Mouse (Mus musculus) embryo, embryonic 10.5 days (tissue): ENCODE results near the gene Ahnak.
"Not testable (repeated sequence)": the region's sequence is repeated elsewhere in the genome, so short reads cannot be mapped to it uniquely, and the experiment has no call there.

Experiments
- DNase-seq: peaks from one replicate; pipeline ENCODE4 v3.0.0-alpha.2; 2015; ENCODE audit warnings: low spot score

The Ahnak gene

DNA sequence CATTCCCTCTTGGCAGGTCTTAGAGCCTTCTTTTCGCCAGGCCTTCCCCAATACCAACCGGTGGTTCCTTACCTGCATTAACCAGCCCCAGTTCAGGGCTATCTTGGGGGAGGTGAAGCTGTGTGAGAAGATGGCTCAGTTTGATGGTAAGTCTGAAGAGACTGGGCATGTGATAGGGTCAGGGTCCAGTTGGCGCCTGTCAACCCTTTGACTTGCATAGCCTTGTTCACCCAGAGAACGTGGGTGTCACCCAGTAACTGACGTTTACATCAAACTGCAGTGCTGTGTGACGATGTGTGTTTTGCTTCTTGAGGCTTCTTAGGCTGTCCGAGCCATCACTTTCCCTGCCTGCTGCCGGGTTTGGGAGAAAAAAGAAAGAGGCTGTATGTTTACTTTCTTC, 16.6 kb upstream of the Ahnak start:
- not testable (repeated sequence) for DNase-seq

DNA sequence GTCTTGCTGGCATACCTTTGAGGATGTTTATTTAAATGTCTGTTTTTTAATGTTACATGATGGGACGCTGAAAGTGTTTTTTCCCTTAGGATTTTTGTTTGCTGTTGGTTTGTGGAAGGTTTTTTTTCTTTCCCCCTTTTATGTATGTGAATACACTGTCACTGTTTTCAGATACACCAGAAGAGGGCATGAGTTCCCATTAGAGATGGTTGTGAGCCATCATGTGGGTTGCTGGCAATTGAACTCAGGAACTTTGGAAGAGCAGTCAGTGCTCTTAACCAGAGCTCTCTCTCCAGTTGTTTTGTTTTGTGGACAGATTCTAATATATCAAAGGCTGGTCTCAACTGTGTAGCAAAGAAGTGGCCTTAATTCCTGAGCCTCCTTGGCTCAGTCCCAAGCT, 14.4 kb upstream of the Ahnak start:
- no peak for DNase-seq

DNA sequence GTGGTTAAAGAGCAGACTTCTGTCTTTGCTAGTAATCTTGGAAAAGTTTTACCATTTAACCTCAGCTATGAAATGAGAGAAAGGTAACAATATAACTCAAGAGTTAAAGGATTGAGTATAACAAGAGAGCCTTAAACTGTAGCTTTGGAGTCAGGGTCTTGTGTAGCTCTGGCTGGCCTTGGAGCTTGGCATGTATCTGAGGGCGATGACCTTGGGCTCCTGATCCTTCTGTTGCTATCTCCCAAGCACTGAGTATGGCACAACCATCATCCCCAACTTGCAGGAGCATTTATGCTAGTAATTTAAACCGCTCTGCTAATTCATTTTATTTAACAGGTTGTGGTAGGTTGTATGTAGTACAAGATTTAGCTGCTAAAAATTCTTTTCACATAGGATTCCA, 13.6 kb upstream of the Ahnak start:
- DNase-seq = no peak

DNA sequence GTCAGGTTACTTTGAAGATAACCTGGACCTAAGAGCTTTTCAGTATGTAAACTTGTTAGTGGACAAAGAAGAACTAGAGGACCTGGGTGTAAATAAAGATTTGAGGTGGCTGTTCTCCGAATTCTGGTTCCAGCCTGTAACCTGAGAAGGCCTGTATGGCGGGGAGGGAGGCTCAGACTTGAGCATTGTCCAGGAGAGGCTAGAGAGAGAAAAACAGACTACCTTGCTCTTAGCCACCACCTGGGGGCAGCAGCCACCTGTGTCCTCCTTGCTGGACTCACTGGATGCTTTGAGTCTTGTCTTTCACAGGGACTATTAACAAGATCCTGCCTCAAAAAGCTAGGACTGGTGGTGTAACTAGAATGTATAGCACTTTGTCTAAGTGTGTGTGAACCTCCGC, 12.5 kb upstream of the Ahnak start:
- DNase-seq = peak; percentile 75

DNA sequence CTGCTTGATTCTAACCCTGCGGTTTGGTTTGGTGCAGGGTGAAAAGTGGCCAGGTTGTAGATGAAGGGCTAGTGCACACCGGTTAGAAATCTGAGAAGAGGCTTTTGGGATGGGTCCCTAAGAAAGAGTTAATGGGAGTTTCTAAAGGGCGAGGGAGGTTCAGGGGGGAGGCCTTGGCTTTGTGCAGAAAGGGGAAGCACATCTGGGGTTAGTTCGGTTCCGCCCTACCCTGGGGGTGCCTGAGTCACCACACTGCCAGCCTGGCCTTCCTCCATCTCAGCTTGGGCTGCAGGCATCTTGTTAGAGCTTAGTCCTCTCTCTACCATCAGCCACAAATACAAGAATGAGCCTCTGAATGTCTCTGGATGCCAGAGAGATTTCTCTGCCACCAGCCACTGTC, 8.3 kb upstream of the Ahnak start:
- DNase-seq = no peak

DNA sequence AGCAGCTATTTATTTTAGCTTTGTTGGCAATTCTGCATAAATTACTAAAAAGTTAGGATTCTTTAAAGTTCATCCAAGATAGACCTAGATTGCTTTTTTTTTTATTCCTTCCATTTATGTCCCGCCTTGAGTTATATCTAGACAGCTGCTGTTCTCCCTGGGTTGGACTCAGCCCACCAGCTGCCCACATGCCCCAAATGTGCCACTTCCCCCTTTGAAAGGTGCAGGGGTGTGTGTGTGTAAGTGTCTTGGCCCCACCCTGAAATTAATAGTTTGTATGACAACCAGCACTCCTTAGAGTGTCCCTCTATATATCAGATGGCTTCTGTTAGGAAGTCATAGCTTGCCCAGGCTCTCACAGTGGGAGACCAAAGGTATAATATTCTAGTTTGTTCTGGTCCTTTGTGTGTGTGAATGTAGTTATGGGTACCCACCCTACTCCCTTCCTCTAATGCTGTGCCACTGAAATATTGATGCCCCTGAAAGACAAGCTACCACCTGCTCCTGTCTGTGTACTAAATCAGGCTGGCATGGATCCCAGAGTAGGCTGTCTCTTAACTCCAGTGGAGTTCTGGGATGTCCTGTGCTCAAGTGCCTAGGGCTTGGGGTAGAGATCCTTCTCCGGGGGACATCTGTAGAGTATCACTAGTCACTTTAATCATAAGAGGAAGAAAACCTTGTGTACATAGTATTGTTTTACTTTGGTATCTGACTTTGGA, 7.5 kb upstream of the Ahnak start:
- no peak for DNase-seq

DNA sequence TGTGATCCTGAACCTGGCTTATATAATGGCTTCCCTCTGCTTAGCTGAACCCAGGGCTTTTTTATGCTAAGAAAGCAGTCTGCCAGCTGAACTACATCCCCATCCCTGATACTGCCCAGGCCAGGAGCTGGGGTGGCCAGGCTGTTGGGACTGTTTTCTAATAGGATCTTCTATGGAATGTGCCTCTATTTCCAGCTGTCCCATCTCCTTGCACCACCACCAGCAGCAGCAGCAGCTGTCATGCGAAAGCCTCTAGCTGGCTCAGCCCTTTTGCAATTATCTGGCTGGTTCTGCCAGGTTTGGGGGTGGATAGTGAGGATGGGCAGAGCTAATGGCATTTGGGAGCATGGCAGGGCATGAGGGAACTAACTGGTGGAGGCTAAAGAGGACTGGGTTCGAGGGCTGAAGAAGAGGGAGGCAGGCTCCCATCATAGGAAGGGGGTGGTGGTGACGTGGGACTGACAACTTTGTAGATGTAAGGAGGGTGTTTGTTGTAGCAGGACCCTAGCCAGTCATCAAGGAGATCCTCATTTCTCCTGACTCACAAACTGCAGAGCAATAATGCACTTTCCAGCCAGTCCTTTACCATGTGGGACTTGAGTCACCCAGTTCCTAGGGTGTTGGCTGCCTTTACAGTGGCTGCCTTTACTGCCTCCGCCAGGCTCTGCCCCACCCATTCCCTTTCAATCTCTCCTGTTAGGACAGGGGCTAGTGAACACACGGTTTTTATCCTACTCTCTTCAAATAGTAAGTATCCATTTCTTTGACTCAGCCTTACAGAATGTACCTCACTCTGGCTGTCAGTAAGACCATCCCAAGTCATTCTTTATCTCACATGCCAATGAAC, 6.6 kb upstream of the Ahnak start:
- no peak for DNase-seq

DNA sequence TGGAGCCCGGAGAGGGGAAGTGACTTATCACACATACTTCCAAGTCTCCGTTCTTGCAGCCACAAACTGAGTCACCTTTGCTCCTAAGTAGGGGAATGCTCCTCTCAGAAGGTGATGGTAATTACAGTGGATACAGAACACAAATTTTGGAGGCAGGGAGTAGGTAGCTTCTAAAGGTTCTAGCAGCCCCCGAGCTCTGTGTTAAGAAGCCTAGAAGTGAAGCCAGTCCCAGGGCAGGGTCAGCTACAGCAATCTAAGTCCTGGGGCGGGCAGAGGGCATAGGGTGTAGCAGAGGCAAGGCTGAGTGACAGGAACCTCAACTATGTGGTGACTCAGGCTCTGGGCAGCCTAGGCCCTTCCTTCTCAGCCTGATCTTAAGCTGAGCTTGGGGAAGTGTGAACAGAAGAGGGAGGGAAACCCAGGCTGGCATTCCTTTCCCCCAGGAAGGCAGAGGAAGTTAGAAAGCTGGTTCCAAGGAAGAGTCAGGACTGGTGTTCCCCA, 5.9 kb upstream of the Ahnak start:
- no peak for DNase-seq

DNA sequence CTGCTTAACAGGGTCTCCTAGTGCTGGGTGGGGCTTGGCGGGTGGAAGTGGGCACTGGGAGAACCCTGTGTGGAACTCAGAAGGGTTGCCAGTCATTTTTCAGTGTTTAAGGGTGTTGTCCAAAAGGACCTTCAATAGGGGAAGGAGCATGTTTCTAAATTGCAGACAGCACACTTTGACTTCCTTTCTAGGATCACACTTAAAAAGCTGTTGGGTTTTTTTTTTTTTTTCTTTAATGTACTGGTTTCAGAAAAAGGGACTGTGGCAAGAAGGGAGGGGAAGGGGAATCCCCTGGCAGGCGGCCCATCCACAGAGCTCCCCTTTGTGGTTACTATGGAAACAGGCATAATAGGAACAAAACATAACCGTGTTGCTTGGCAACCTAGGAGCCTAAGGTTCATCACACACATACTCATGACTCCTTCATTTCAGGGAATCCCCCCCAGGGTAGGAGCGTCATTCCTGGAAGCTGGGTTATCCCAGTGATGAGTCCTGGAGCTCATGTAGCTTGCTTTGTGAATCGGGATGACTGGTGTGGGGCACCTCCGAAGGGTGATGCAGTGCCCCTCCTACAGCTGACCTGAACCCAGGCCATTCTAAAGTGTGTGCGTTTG, 4.7 kb upstream of the Ahnak start:
- peak; percentile 92 for DNase-seq

DNA sequence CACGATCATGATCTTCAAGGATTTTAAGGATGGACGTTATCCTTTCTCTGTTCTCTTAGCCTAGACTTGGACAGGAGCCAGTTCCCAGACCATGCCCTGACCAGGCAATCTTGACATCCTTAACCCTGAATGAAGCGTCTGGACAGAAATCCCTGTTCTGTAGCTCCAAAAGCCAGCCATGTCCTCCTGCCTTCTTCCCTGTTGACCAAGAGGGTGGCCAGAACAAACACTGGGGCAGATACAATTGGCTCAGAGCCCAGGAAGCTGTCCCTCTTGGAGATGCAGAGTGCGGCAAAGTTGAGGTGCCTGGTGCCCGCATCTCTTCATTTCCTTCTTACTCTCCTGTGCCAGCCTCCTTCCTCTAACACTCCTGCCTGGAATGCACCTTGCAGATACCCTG, 3.2 kb upstream of the Ahnak start:
- DNase-seq = no peak

DNA sequence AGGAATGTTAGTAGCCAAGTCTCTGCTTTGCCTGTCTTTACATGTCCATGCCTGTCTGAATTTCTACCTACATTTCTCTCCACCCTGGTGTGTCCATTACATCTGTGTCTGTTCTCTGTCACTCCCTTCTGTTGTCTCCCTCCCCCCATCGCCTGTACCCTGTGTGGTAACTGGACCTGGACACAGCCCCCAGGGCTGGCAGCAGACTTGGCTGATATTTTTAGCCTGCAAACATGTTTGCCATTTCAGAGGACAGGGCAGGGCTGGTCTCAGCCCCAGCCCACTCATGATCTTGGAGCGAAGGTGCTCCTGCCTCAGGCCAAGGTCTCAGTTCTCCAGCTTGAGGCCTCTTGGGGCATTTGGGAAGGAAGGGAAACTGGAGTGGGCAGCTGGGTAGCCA, 1.3 kb upstream of the Ahnak start:
- DNase-seq = no peak

DNA sequence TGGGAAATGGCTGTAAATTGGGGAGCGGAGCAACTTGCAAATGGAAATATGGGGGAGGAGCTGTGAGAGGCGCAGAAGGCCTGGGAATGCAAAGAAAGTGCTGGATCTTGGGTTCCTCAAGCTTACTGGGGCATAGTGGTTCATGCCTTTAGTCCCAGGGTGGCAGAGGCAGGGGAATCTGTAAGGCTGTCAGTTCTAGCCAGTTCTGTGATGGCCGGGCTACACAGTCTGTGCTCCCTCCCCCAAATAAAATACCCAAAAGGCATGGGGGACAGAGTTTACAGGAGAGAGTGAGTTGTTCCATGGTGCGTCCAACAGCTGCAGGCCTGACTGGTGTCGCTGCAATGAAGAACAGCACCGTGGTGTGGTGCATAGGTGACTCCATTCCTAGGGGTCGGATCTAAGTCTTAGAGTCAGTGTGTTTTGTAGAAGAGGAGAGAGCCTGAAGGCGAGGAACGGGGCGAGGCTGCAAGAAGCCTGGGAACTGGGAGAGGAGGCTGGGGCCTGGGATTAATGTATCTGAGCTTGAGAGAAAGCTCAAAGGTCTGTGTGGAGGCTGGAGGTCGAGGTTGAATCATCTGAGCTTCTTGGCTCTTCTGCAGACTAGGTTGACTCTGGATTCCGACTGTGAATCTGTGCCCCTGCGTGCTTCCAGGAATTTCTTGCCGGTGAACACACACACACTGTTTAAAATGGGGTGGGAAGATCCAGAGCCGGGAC, 578 bp upstream of the Ahnak start:
- DNase-seq = no peak

DNA sequence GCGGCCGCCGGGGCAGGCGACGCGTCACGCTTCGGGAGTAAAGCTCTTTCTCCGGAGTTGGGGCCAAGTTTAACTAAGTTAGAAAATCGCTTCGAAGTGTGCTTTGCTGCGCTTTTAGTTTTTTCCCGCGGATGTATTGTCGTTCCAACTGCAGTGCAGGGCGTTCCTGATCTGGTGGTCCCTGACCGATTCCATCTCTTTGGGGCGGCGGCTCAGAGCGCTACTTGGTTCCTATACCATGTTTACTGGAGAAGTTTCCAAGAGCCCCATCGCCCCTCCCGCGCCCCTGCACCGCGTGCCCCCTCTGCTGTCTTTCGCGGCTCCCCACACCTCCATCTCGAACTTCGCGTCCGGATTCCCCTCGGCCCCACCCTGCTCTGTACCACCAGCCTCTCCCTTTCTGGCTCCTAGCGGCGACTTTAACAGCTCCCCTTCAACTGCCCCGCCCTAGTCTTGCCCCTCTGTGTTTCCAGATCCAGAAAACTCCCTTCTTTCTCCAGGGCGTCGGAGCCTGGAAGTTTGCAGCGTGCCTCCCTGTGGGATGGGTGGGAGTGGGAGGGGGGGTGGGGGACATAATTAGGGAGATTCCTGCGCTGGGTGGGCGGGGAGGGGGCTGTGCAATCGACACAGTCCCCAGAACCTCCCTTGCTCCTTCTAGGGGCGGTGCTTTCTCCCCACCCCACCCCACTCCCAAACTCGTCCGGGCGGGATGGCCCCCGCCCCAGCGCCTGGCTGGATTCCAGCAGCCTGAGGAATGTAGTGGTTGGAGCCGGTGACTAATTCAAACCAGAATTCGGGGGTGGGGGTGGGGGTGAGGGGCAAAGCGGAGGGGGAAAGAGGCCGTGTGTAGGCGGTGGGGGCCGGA, 715 bp downstream of the Ahnak start:
- DNase-seq = peak; percentile 78

DNA sequence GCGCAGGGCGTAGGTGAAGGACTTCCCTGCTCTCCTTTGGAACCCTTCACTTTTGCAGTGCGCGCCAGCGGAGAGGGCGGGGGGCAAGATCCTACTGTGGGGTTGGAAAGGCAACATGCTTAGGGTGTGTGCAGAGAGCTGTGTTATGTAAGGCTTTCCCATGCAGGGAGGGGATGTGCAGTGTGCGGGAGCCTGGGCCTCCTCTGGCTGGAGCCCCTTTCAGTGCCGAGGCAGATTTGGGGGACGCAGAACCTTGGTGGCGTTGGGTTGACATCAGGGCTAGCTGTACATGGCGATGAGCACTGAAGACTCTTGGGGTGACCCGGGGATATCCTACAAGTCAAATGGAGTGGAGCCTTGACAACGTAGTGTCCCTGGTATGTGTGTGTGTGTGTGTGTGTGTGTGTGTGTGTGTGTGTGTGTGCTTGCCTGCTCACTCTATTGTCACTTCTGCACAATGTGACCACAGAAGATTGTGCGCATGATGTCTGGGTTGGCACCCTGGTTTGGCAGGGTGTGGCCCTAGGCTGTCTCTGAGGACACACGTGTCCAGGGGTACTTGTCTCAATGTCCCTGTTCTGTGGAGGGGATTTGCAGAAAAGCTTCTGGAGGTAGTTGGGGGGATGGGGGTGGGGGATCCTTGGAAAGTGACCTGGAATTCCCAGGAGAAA, 1.5 kb downstream of the Ahnak start:
- DNase-seq = no peak

DNA sequence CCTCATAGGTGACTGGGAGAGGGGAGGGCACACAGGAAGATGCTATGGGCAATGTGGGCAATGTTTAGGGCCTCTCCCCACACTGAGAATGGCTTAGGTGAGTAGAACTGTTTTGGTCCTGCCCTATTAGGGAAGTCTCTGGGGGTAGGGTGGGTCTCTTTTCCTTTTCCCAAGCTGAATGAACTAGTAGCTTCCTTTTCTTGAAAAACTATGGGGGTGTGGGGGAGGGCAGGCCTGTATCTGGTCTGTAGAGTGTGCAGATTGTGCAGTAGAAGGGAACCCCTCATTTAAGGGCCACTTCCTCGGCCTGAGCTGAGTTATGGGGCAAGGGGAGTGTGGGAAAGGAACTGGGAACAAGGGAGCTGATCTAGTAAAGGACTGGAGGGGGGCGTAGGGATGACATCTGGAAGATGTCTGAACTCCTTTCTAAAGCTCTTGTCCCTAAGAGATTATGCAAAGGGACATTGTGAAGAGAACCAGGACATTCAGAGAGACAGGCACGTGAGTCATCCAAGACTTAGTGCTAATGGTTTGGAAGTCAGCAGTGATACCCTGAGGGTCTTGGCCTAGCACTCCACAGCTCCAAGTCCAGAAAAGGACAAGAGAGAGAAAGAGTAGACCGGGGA, 2.3 kb downstream of the Ahnak start:
- no peak for DNase-seq

DNA sequence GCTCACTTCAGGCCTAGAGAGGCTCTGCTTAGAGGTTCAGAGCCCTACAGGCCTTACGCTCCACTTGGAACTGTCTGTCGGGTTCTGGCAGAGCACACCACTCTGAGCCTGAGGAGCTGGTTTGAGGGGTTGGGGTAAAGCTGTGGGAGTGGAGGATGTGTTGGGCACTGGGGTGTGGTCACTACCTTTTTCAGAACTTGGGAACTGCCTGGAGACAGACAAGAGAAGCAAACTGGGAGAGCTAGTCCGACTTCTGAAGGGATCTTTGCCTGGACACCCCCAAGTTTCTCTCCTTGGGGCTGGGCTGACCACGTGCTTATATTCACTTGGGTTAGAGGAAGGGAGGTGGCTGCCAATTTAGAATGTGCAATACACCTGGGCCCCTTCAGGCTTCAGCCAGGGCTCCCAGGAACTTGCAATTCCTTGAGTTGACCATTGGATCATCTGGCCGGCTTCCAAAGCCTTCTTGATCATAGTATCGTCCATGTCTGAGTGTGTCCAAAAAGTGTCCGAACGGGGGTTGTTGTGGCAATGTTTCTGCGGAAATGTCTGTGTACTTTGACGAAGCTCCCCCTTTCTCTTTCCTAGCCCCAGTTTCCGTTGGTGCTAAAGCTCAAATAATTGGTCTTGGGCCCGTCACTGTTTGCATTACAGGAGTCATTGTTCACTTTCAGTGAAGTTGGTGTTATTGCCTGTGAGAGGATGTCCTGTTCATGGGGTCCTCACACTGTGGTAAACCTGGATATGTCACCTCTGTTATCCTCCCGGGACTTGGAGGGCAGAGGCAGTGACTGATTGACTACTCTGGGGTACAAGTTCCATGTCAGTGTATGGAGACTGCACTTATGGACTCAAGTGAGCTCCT, 3.0 kb downstream of the Ahnak start:
- no peak for DNase-seq

DNA sequence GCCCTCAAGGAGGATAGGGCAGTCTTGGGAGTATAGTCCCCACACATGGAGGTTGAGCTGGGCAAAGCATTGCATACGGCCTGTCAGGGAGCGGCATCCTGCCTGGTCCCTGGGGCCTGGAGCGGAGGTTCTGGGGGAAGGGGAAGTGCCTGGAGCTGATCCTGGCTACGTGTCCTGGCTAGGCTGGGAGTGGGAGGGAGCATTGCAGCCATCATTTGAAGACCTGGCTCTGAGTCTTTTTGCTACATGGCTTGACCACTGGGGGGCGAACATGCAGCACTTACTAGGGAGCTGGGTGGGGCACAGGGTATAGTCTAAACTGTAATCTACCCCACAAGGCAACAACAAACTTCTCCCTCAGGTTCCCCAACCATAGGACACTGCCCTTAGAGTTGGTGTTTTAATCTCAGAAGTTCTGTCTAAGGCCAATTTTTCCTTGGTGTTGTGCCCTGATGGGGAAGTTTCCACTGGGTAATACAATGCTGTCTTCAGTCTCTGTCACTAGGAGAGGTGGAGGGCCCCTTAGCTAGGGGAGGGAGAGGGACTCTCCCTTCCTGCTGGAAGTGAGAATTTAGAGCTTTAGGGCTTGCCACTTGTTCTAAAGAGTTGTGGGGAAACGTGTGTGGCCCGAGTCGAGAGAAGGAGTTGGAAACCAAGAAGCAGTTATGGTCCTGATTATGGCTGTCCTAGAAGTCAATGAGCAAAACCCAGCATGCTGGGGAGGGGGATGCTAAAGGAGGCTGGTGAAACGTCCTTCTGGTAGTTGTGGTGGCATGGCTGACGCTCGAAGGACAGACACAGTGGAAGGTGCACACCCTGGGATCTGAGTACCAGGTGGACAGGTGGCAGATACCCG, 3.9 kb downstream of the Ahnak start:
- peak; percentile 85 for DNase-seq

DNA sequence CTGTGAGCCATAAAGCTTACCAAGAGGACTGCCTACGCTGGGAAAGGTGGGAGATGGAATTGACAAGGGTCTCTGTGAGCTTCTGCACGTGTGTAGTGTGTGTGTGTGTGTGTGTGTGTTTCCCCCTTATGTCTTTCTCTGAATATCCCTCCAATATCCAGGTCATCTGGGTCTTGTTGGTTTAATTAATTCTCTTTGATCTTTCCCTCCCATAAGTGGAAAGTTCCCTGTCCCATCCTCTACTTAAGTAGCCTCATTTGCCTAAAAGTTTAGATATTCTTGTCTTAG, 4.5 kb downstream of the Ahnak start:
- DNase-seq = no peak
